Mouse (Mus musculus): ENCODE data around the gene Abcg4. TPM values are rescaled to one million over a fixed set of nuclear protein-coding genes. Genes with fewer than 3 reads are reported as not detected.

Abcg4 gene
- polyA plus RNA-seq, 1 experiment, result 0.21 TPM

- no peaks in the 10 kb centered on the region for H3K79me3 ChIP-seq (ENCODE audit: low read depth)
- TF ChIP-seq CEBPB (IDR thresholded peaks at IDR 0.05; ENCODE audit: low read depth), result no peak
- no peak for TF ChIP-seq USF1 (IDR thresholded peaks at IDR 0.05; ENCODE audit: low read depth)
- no peak for TF ChIP-seq MYOG (IDR thresholded peaks at IDR 0.05; ENCODE audit: control insufficient read depth, extremely low read depth, insufficient read length)
- no peak for TF ChIP-seq FOSL1 (IDR thresholded peaks at IDR 0.05; ENCODE audit: insufficient read depth, low read length, poor library complexity, severe bottlenecking)
- no peak for TF ChIP-seq CTCF (IDR thresholded peaks at IDR 0.05; ENCODE audit: control insufficient read depth, insufficient read depth, insufficient read length)
- no peak for TF ChIP-seq MAX (IDR thresholded peaks at IDR 0.05)
- TF ChIP-seq MYOD1 (IDR thresholded peaks at IDR 0.05; ENCODE audit: control insufficient read depth, insufficient read length, low read depth), result no peak
- no peaks in the 10 kb centered on the region for H3K36me3 ChIP-seq (ENCODE audit: control insufficient read depth, insufficient read depth)
- H3ac ChIP-seq (ENCODE audit: control insufficient read depth, insufficient read length, low read depth), result no peak overlapping the region
- no peaks in the 10 kb centered on the region for H3K79me2 ChIP-seq (ENCODE audit: control insufficient read depth, insufficient read depth)
- no peak overlapping the region for H3K4me3 ChIP-seq (ENCODE audit: insufficient read depth, poor library complexity, severe bottlenecking)
- H3K27me3 ChIP-seq (ENCODE audit: control insufficient read depth, insufficient read depth, insufficient read length), result peaks cover 7% of the 10 kb centered on the region
Observed at GRCm38 (mm10) chr9:44247907-44248306, 40.5 kb downstream of the Abcg4 start.

DNA sequence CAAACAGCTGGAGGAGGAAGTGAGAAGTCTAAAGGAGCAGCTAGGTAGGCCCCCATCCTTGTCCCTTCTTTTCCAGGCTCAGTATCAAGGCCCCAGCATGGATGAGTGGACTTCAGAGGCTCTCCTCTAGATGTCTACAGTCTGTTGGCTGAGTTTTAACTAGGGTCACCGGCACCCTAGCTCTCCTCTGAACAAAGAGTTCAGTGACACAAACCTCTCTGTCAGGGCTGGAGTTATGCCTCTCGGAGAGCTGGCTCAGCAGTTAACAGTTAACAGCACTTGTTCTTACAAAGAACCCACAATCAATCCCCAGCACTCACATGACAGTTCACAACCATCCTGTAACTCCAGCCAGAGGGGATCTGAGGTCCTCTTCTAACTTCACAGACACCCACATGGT, 44.8 kb downstream of the Abcg4 start:
- H3K36me3 ChIP-seq (ENCODE audit: control insufficient read depth, insufficient read depth), result no peaks in the 10 kb centered on the region
- H3K4me3 ChIP-seq (ENCODE audit: insufficient read depth, poor library complexity, severe bottlenecking), result no peak overlapping the region
- H3K79me3 ChIP-seq (ENCODE audit: low read depth), result no peaks in the 10 kb centered on the region
- TF ChIP-seq CEBPB (IDR thresholded peaks at IDR 0.05; ENCODE audit: low read depth) (no peak), FOSL1 (IDR thresholded peaks at IDR 0.05; ENCODE audit: insufficient read depth, low read length, poor library complexity, severe bottlenecking) (no peak), USF1 (IDR thresholded peaks at IDR 0.05; ENCODE audit: low read depth) (no peak), CTCF (IDR thresholded peaks at IDR 0.05; ENCODE audit: control insufficient read depth, insufficient read depth, insufficient read length) (no peak), MYOD1 (IDR thresholded peaks at IDR 0.05; ENCODE audit: control insufficient read depth, insufficient read length, low read depth) (no peak), MYOG (IDR thresholded peaks at IDR 0.05; ENCODE audit: control insufficient read depth, extremely low read depth, insufficient read length) (no peak), MAX (IDR thresholded peaks at IDR 0.05) (no peak)
- H3ac ChIP-seq (ENCODE audit: control insufficient read depth, insufficient read length, low read depth), result no peak overlapping the region
- H3K79me2 ChIP-seq (ENCODE audit: control insufficient read depth, insufficient read depth), result no peaks in the 10 kb centered on the region
- peaks cover 7% of the 10 kb centered on the region for H3K27me3 ChIP-seq (ENCODE audit: control insufficient read depth, insufficient read depth, insufficient read length)

GRCm38 (mm10) chr9:44241418-44241817, 47.0 kb downstream of the Abcg4 start:
- Histone ChIP-seq H3K79me3 (ENCODE audit: low read depth) (no peaks in the 10 kb centered on the region), H3K4me3 (ENCODE audit: insufficient read depth, poor library complexity, severe bottlenecking) (no peak overlapping the region), H3K27me3 (ENCODE audit: control insufficient read depth, insufficient read depth, insufficient read length) (no peaks in the 10 kb centered on the region), H3K36me3 (ENCODE audit: control insufficient read depth, insufficient read depth) (no peaks in the 10 kb centered on the region), H3K79me2 (ENCODE audit: control insufficient read depth, insufficient read depth) (no peaks in the 10 kb centered on the region), H3ac (ENCODE audit: control insufficient read depth, insufficient read length, low read depth) (no peak overlapping the region)
- TF ChIP-seq MYOG (IDR thresholded peaks at IDR 0.05; ENCODE audit: control insufficient read depth, extremely low read depth, insufficient read length), result no peak
- TF ChIP-seq USF1 (IDR thresholded peaks at IDR 0.05; ENCODE audit: low read depth), result no peak
- TF ChIP-seq MYOD1 (IDR thresholded peaks at IDR 0.05; ENCODE audit: control insufficient read depth, insufficient read length, low read depth), result no peak
- no peak for TF ChIP-seq MAX (IDR thresholded peaks at IDR 0.05)
- no peak for TF ChIP-seq CTCF (IDR thresholded peaks at IDR 0.05; ENCODE audit: control insufficient read depth, insufficient read depth, insufficient read length)
- no peak for TF ChIP-seq FOSL1 (IDR thresholded peaks at IDR 0.05; ENCODE audit: insufficient read depth, low read length, poor library complexity, severe bottlenecking)
- TF ChIP-seq CEBPB (IDR thresholded peaks at IDR 0.05; ENCODE audit: low read depth), result no peak

GRCm38 (mm10) chr9:44240911-44241310, 47.5 kb downstream of the Abcg4 start:
- H3K4me3 ChIP-seq (ENCODE audit: insufficient read depth, poor library complexity, severe bottlenecking), result no peak overlapping the region
- TF ChIP-seq USF1 (IDR thresholded peaks at IDR 0.05; ENCODE audit: low read depth) (no peak), MYOG (IDR thresholded peaks at IDR 0.05; ENCODE audit: control insufficient read depth, extremely low read depth, insufficient read length) (no peak), MAX (IDR thresholded peaks at IDR 0.05) (no peak), CEBPB (IDR thresholded peaks at IDR 0.05; ENCODE audit: low read depth) (no peak), MYOD1 (IDR thresholded peaks at IDR 0.05; ENCODE audit: control insufficient read depth, insufficient read length, low read depth) (no peak), FOSL1 (IDR thresholded peaks at IDR 0.05; ENCODE audit: insufficient read depth, low read length, poor library complexity, severe bottlenecking) (no peak), CTCF (IDR thresholded peaks at IDR 0.05; ENCODE audit: control insufficient read depth, insufficient read depth, insufficient read length) (no peak)
- H3K79me3 ChIP-seq (ENCODE audit: low read depth), result no peaks in the 10 kb centered on the region
- H3K27me3 ChIP-seq (ENCODE audit: control insufficient read depth, insufficient read depth, insufficient read length), result no peaks in the 10 kb centered on the region
- no peaks in the 10 kb centered on the region for H3K79me2 ChIP-seq (ENCODE audit: control insufficient read depth, insufficient read depth)
- no peaks in the 10 kb centered on the region for H3K36me3 ChIP-seq (ENCODE audit: control insufficient read depth, insufficient read depth)
- no peak overlapping the region for H3ac ChIP-seq (ENCODE audit: control insufficient read depth, insufficient read length, low read depth)

GRCm38 (mm10) chr9:44240399-44240798, 48.0 kb downstream of the Abcg4 start, which contains the start of gene Ccdc153:
Gene Ccdc153, plus strand, starts transcription at chr9:44240676.
- H3K36me3 ChIP-seq (ENCODE audit: control insufficient read depth, insufficient read depth), result no peaks in the 10 kb centered on the region
- no peak within 1 kb of the TSS for H3ac ChIP-seq (ENCODE audit: control insufficient read depth, insufficient read length, low read depth)
- no peaks in the 10 kb centered on the region for H3K79me3 ChIP-seq (ENCODE audit: low read depth)
- TF ChIP-seq FOSL1 (IDR thresholded peaks at IDR 0.05; ENCODE audit: insufficient read depth, low read length, poor library complexity, severe bottlenecking) (no peak), CEBPB (IDR thresholded peaks at IDR 0.05; ENCODE audit: low read depth) (no peak), MYOD1 (IDR thresholded peaks at IDR 0.05; ENCODE audit: control insufficient read depth, insufficient read length, low read depth) (no peak), MAX (IDR thresholded peaks at IDR 0.05) (no peak), CTCF (IDR thresholded peaks at IDR 0.05; ENCODE audit: control insufficient read depth, insufficient read depth, insufficient read length) (no peak), MYOG (IDR thresholded peaks at IDR 0.05; ENCODE audit: control insufficient read depth, extremely low read depth, insufficient read length) (no peak), USF1 (IDR thresholded peaks at IDR 0.05; ENCODE audit: low read depth) (no peak)
- no peak within 1 kb of the TSS for H3K4me3 ChIP-seq (ENCODE audit: insufficient read depth, poor library complexity, severe bottlenecking)
- H3K79me2 ChIP-seq (ENCODE audit: control insufficient read depth, insufficient read depth), result no peaks in the 10 kb centered on the region
- no peaks in the 10 kb centered on the region for H3K27me3 ChIP-seq (ENCODE audit: control insufficient read depth, insufficient read depth, insufficient read length)

DNA sequence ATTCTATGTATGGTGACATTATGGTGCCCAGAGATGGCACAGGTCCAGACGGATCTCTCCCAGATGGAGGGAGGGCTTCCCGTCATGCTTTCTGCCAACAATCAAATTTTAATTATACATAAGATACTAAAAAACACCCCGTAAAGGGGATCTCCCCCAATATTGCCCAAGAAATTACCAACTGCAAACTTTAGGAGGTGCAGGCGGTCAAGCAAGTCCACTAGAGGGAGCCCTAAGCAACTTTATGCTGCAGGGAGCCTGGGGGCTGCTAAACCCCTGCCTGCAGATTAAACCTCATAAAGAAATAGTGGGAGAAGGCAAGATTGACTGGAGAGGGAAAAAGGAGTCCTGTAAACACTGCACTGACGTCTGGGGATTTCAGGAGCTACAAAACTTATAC, 49.0 kb downstream of the Abcg4 start:
- Histone ChIP-seq H3K4me3 (ENCODE audit: insufficient read depth, poor library complexity, severe bottlenecking) (no peak overlapping the region), H3K79me3 (ENCODE audit: low read depth) (no peaks in the 10 kb centered on the region), H3K36me3 (ENCODE audit: control insufficient read depth, insufficient read depth) (no peaks in the 10 kb centered on the region), H3K27me3 (ENCODE audit: control insufficient read depth, insufficient read depth, insufficient read length) (no peaks in the 10 kb centered on the region), H3K79me2 (ENCODE audit: control insufficient read depth, insufficient read depth) (no peaks in the 10 kb centered on the region), H3ac (ENCODE audit: control insufficient read depth, insufficient read length, low read depth) (no peak overlapping the region)
- no peak for TF ChIP-seq MYOD1 (IDR thresholded peaks at IDR 0.05; ENCODE audit: control insufficient read depth, insufficient read length, low read depth)
- TF ChIP-seq USF1 (IDR thresholded peaks at IDR 0.05; ENCODE audit: low read depth), result no peak
- peak; percentile 31 for TF ChIP-seq CTCF (IDR thresholded peaks at IDR 0.05; ENCODE audit: control insufficient read depth, insufficient read depth, insufficient read length)
